Mouse (Mus musculus): ENCODE data around the gene Agrn. TPM values are rescaled to one million over a fixed set of nuclear protein-coding genes. Genes with fewer than 3 reads are reported as not detected.
"Not testable (repeated sequence)": the region's sequence is repeated elsewhere in the genome, so short reads cannot be mapped to it uniquely, and the experiment has no call there.

Gene Agrn
- polyA plus RNA-seq, 1 experiment from 2014 or later: 141 TPM

GRCm38 (mm10) chr4:156183747-156184146, 13.5 kb downstream of the Agrn start:
- peak overlapping the region; percentile 56 for H3K4me3 ChIP-seq
- no peaks in the 10 kb centered on the region for H3K9me3 ChIP-seq
- no peak overlapping the region for H3K27ac ChIP-seq
- peaks cover 7% of the 10 kb centered on the region for H3K36me3 ChIP-seq (replicated peaks)
- peaks cover 85% of the 10 kb centered on the region for H3K4me1 ChIP-seq
- ATAC-seq (replicated peaks): no peak
- peak overlapping the region; percentile 29 for H3K9ac ChIP-seq
- no peaks in the 10 kb centered on the region for H3K27me3 ChIP-seq (replicated peaks)
- peak overlapping the region; percentile 76 for H3K4me2 ChIP-seq
- WGBS: 83% methylated on average over 5 of the region's 5 CpGs

- Histone ChIP-seq H3K27ac (no peak overlapping the region), H3K4me2 (no peak overlapping the region), H3K36me3 (replicated peaks) (peaks cover 66% of the 10 kb centered on the region), H3K9ac (no peak overlapping the region), H3K4me1 (peaks cover 30% of the 10 kb centered on the region), H3K27me3 (replicated peaks) (no peaks in the 10 kb centered on the region), H3K4me3 (no peak overlapping the region), H3K9me3 (no peaks in the 10 kb centered on the region)
- ATAC-seq (replicated peaks): no peak
- WGBS: 89% methylated on average over 9 of the region's 9 CpGs
Measured at GRCm38 (mm10) chr4:156177630-156178029, 19.7 kb downstream of the Agrn start.

GRCm38 (mm10) chr4:156171828-156172227, 25.5 kb downstream of the Agrn start:
- no peak overlapping the region for H3K4me3 ChIP-seq
- WGBS: 97% methylated on average over 11 of the region's 11 CpGs
- ATAC-seq (replicated peaks): no peak

GRCm38 (mm10) chr4:156169129-156169528, 28.2 kb downstream of the Agrn start:
- 97% methylated on average over 10 of the region's 10 CpGs for WGBS
- Histone ChIP-seq H3K4me1 (no peaks in the 10 kb centered on the region), H3K4me3 (no peak overlapping the region), H3K27me3 (replicated peaks) (no peaks in the 10 kb centered on the region), H3K27ac (no peak overlapping the region), H3K9ac (no peak overlapping the region), H3K36me3 (replicated peaks) (peaks cover 93% of the 10 kb centered on the region), H3K9me3 (no peaks in the 10 kb centered on the region), H3K4me2 (no peak overlapping the region)
- ATAC-seq (replicated peaks): no peak; the same call in 1 of the 2 replicates

More at GRCm38 (mm10) chr4:156171828-156172227, 25.5 kb downstream of the Agrn start:
- H3K27ac ChIP-seq: no peak overlapping the region
- no peaks in the 10 kb centered on the region for H3K4me1 ChIP-seq
- no peaks in the 10 kb centered on the region for H3K9me3 ChIP-seq
- H3K27me3 ChIP-seq (replicated peaks): no peaks in the 10 kb centered on the region
- H3K9ac ChIP-seq: no peak overlapping the region
- H3K4me2 ChIP-seq: no peak overlapping the region
- peaks cover 98% of the 10 kb centered on the region for H3K36me3 ChIP-seq (replicated peaks)

GRCm38 (mm10) chr4:156168611-156169010, 28.7 kb downstream of the Agrn start:
- peaks cover 92% of the 10 kb centered on the region for H3K36me3 ChIP-seq (replicated peaks)
- no peak overlapping the region for H3K4me2 ChIP-seq
- 95% methylated on average over 8 of the region's 8 CpGs for WGBS
- no peaks in the 10 kb centered on the region for H3K4me1 ChIP-seq
- no peak overlapping the region for H3K27ac ChIP-seq
- no peaks in the 10 kb centered on the region for H3K27me3 ChIP-seq (replicated peaks)
- H3K9ac ChIP-seq: no peak overlapping the region
- H3K9me3 ChIP-seq: no peaks in the 10 kb centered on the region
- H3K4me3 ChIP-seq: no peak overlapping the region
- no peak for ATAC-seq (replicated peaks)

- no peak overlapping the region for H3K9ac ChIP-seq
- no peak overlapping the region for H3K4me3 ChIP-seq
- no peak for ATAC-seq (replicated peaks)
- H3K4me2 ChIP-seq: no peak overlapping the region
- H3K27me3 ChIP-seq (replicated peaks): no peaks in the 10 kb centered on the region
- peaks cover 83% of the 10 kb centered on the region for H3K36me3 ChIP-seq (replicated peaks)
- no peak overlapping the region for H3K27ac ChIP-seq
- no peaks in the 10 kb centered on the region for H3K9me3 ChIP-seq
- H3K4me1 ChIP-seq: no peaks in the 10 kb centered on the region
- WGBS: 90% methylated on average over 9 of the region's 9 CpGs
Measured at GRCm38 (mm10) chr4:156166477-156166876, 30.8 kb downstream of the Agrn start.

GRCm38 (mm10) chr4:156154771-156155170, 42.5 kb downstream of the Agrn start:
- Histone ChIP-seq H3K9ac (no peak overlapping the region), H3K4me2 (no peak overlapping the region), H3K36me3 (replicated peaks) (no peaks in the 10 kb centered on the region), H3K4me3 (no peak overlapping the region), H3K9me3 (peaks cover 4% of the 10 kb centered on the region; the same call in 1 of the 2 replicates), H3K27ac (no peak overlapping the region), H3K27me3 (replicated peaks) (no peaks in the 10 kb centered on the region), H3K4me1 (no peaks in the 10 kb centered on the region)
- ATAC-seq (replicated peaks): no peak
- WGBS: 95% methylated on average over 3 of the region's 3 CpGs

- not testable (repeated sequence) for H3K27me3 ChIP-seq (replicated peaks); H3K9ac ChIP-seq; H3K36me3 ChIP-seq (replicated peaks); H3K27ac ChIP-seq; H3K4me1 ChIP-seq; H3K4me2 ChIP-seq; H3K9me3 ChIP-seq; ATAC-seq (replicated peaks); H3K4me3 ChIP-seq
- WGBS: 88% methylated on average over 10 of the region's 10 CpGs
Measured at GRCm38 (mm10) chr4:156150887-156151286, 46.4 kb downstream of the Agrn start.

- WGBS: 96% methylated on average over 30 of the region's 30 CpGs
- Histone ChIP-seq H3K9ac (no peak overlapping the region), H3K4me1 (no peaks in the 10 kb centered on the region), H3K4me2 (no peak overlapping the region), H3K36me3 (replicated peaks) (no peaks in the 10 kb centered on the region), H3K4me3 (no peak overlapping the region), H3K27ac (no peak overlapping the region), H3K9me3 (no peaks in the 10 kb centered on the region), H3K27me3 (replicated peaks) (no peaks in the 10 kb centered on the region)
- no peak for ATAC-seq (replicated peaks)
Measured at GRCm38 (mm10) chr4:156136285-156137100, 60.8 kb downstream of the Agrn start.

- ATAC-seq (replicated peaks): no peak
- no peaks in the 10 kb centered on the region for H3K36me3 ChIP-seq (replicated peaks)
- no peak overlapping the region for H3K4me3 ChIP-seq
- H3K4me1 ChIP-seq: no peaks in the 10 kb centered on the region
- no peaks in the 10 kb centered on the region for H3K27me3 ChIP-seq (replicated peaks)
- no peaks in the 10 kb centered on the region for H3K9me3 ChIP-seq
- no peak overlapping the region for H3K27ac ChIP-seq
- no peak overlapping the region for H3K9ac ChIP-seq
- H3K4me2 ChIP-seq: no peak overlapping the region
- WGBS: 96% methylated on average over 14 of the region's 14 CpGs
Measured at GRCm38 (mm10) chr4:156135801-156136200, 61.5 kb downstream of the Agrn start.

GRCm38 (mm10) chr4:156135112-156135511, 62.2 kb downstream of the Agrn start:
- H3K27ac ChIP-seq: no peak overlapping the region
- no peak overlapping the region for H3K4me3 ChIP-seq
- H3K4me2 ChIP-seq: no peak overlapping the region
- no peaks in the 10 kb centered on the region for H3K9me3 ChIP-seq
- ATAC-seq (replicated peaks): no peak
- no peaks in the 10 kb centered on the region for H3K27me3 ChIP-seq (replicated peaks)
- no peaks in the 10 kb centered on the region for H3K36me3 ChIP-seq (replicated peaks)
- WGBS: 92% methylated on average over 13 of the region's 13 CpGs
- H3K9ac ChIP-seq: no peak overlapping the region
- H3K4me1 ChIP-seq: no peaks in the 10 kb centered on the region

GRCm38 (mm10) chr4:156133943-156134605, 63.2 kb downstream of the Agrn start:
- no peak overlapping the region for H3K9ac ChIP-seq
- 83% methylated on average over 12 of the region's 12 CpGs for WGBS
- H3K4me3 ChIP-seq: no peak overlapping the region
- H3K9me3 ChIP-seq: no peaks in the 10 kb centered on the region
- H3K27me3 ChIP-seq (replicated peaks): no peaks in the 10 kb centered on the region
- no peaks in the 10 kb centered on the region for H3K4me1 ChIP-seq
- H3K4me2 ChIP-seq: no peak overlapping the region
- H3K36me3 ChIP-seq (replicated peaks): no peaks in the 10 kb centered on the region
- no peak overlapping the region for H3K27ac ChIP-seq
- ATAC-seq (replicated peaks): no peak

- Histone ChIP-seq H3K9me3 (no peaks in the 10 kb centered on the region), H3K4me1 (no peaks in the 10 kb centered on the region), H3K4me2 (no peak overlapping the region), H3K9ac (no peak overlapping the region), H3K27me3 (replicated peaks) (no peaks in the 10 kb centered on the region), H3K27ac (no peak overlapping the region), H3K36me3 (replicated peaks) (no peaks in the 10 kb centered on the region), H3K4me3 (no peak overlapping the region)
- ATAC-seq (replicated peaks): no peak
- WGBS: 69% methylated on average over 5 of the region's 5 CpGs
Measured at GRCm38 (mm10) chr4:156133334-156133733, 64.0 kb downstream of the Agrn start.
